Comparison of ENCODE assay signal across 21 mouse cellular contexts in genomic region chr10:95178785-95179184, GRCm38 (mm10).
DNase-seq lines count a peak whose midpoint lies in the region; ATAC-seq and TF ChIP-seq lines count a peak whose summit lies in the region.
"Had no signal": no experiment of that assay in that cellular context is flagged by ENCODE, and none has a peak within 500 bp of the region (broad histone marks: within the 10 kb centered on the region; RNA-seq: fewer than 3 reads in every experiment).

No protein-coding gene starts in this region.

- ATAC-seq in liver, postnatal 0 days = peak; percentile 45; the same call in 1 of the 2 replicates
- no peak for ATAC-seq in liver, embryonic 11.5 days (replicated peaks; ENCODE audit: low FRiP score)
- ATAC-seq in midbrain, embryonic 16.5 days = no peak
- ATAC-seq: forebrain, embryonic 15.5 days had no signal

- no peaks in the 10 kb centered on the region for H3K36me3 ChIP-seq in liver, postnatal 0 days (replicated peaks; ENCODE audit: insufficient read depth, low read length)
- no peaks in the 10 kb centered on the region for H3K36me3 ChIP-seq in liver, embryonic 11.5 days (ENCODE audit: control insufficient read depth, insufficient read depth, low read length)
- H3K36me3 ChIP-seq in megakaryocyte, embryonic 14.5 days (replicated peaks; ENCODE audit: low read length) = peaks cover 9% of the 10 kb centered on the region
- no peaks in the 10 kb centered on the region for H3K36me3 ChIP-seq in midbrain, embryonic 16.5 days (ENCODE audit: control insufficient read depth, insufficient read depth, low read length)
- H3K36me3 ChIP-seq in embryonic facial prominence, embryonic 10.5 days (replicated peaks) = no peaks in the 10 kb centered on the region
- H3K36me3 ChIP-seq: embryonic facial prominence, embryonic 13.5 days; forebrain, embryonic 15.5 days; heart, embryonic 10.5 days; hindbrain, embryonic 12.5 days; kidney, embryonic 15.5 days; limb, embryonic 13.5 days; liver, embryonic 15.5 days; neural tube, embryonic 12.5 days; stomach, embryonic 15.5 days had no signal

- no peak for DNase-seq in liver, postnatal 0 days
- no peak for DNase-seq in liver, embryonic 11.5 days (ENCODE audit: low spot score)
- DNase-seq in ovary, postnatal 10 days (ENCODE audit: low spot score) = no peak
- DNase-seq in embryonic facial prominence, embryonic 10.5 days (ENCODE audit: low spot score) = no peak
- DNase-seq: adrenal gland, adult 8-10 months; cerebellum, adult 9-10 months; heart, postnatal 10 days; lung, postnatal 10 days; thymus, postnatal 14 days had no signal

- TF ChIP-seq EP300 in liver, postnatal 0 days (IDR thresholded peaks at IDR 0.05; ENCODE audit: low read depth) = no peak

- H3K27me3 ChIP-seq in liver, postnatal 0 days (ENCODE audit: insufficient read depth, low read length) = no peaks in the 10 kb centered on the region
- H3K27me3 ChIP-seq in liver, embryonic 11.5 days (replicated peaks; ENCODE audit: control insufficient read depth, insufficient read depth, low read length) = no peaks in the 10 kb centered on the region
- no peaks in the 10 kb centered on the region for H3K27me3 ChIP-seq in megakaryocyte, embryonic 14.5 days (replicated peaks)
- H3K27me3 ChIP-seq in midbrain, embryonic 16.5 days (ENCODE audit: control insufficient read depth, insufficient read depth, low read depth, low read length) = no peaks in the 10 kb centered on the region
- peaks cover 9% of the 10 kb centered on the region; the same call in 1 of the 2 replicates for H3K27me3 ChIP-seq in embryonic facial prominence, embryonic 10.5 days (replicated peaks; ENCODE audit: low read depth, poor library complexity, severe bottlenecking)
- H3K27me3 ChIP-seq: forebrain, embryonic 15.5 days; liver, embryonic 15.5 days; neural tube, embryonic 12.5 days; stomach, embryonic 15.5 days had no signal

- TF ChIP-seq CTCF in liver, postnatal 0 days (IDR thresholded peaks at IDR 0.05; ENCODE audit: low read depth) = no peak
- TF ChIP-seq CTCF in bone marrow, adult 2 months (IDR thresholded peaks at IDR 0.05; ENCODE audit: control insufficient read depth, insufficient read depth, low read length) = no peak

- H3K4me1 ChIP-seq in liver, postnatal 0 days (ENCODE audit: insufficient read depth) = peaks cover 9% of the 10 kb centered on the region; the same call in 1 of the 2 replicates
- peaks cover 9% of the 10 kb centered on the region for H3K4me1 ChIP-seq in liver, embryonic 11.5 days (replicated peaks; ENCODE audit: control insufficient read depth, insufficient read depth, low read length)
- peaks cover 4% of the 10 kb centered on the region for H3K4me1 ChIP-seq in bone marrow, adult 2 months (ENCODE audit: control insufficient read depth, insufficient read depth, low read length)
- H3K4me1 ChIP-seq in megakaryocyte, embryonic 14.5 days = peaks cover 73% of the 10 kb centered on the region
- peaks cover 7% of the 10 kb centered on the region; the same call in 1 of the 2 replicates for H3K4me1 ChIP-seq in midbrain, embryonic 16.5 days (ENCODE audit: control insufficient read depth, insufficient read depth, low read length)
- H3K4me1 ChIP-seq in embryonic facial prominence, embryonic 10.5 days = peaks cover 36% of the 10 kb centered on the region

- TF ChIP-seq POLR2A in bone marrow, adult 2 months (IDR thresholded peaks at IDR 0.05; ENCODE audit: borderline replicate concordance, control insufficient read depth, low read depth, low read length) = no peak

- no peak overlapping the region for H3K4me2 ChIP-seq in liver, postnatal 0 days (ENCODE audit: low read depth, low read length)
- H3K4me2 ChIP-seq in liver, embryonic 11.5 days = no peak overlapping the region
- no peak overlapping the region for H3K4me2 ChIP-seq in midbrain, embryonic 16.5 days (ENCODE audit: low read length)
- H3K4me2 ChIP-seq: embryonic facial prominence, embryonic 13.5 days; forebrain, embryonic 15.5 days; hindbrain, embryonic 12.5 days; kidney, embryonic 15.5 days; limb, embryonic 13.5 days; liver, embryonic 15.5 days; neural tube, embryonic 12.5 days; stomach, embryonic 15.5 days had no signal

- H3K9me3 ChIP-seq in liver, postnatal 0 days (ENCODE audit: low read length) = no peaks in the 10 kb centered on the region
- no peaks in the 10 kb centered on the region for H3K9me3 ChIP-seq in liver, embryonic 11.5 days (ENCODE audit: control insufficient read depth, low read length)
- H3K9me3 ChIP-seq in megakaryocyte, embryonic 14.5 days = no peaks in the 10 kb centered on the region
- H3K9me3 ChIP-seq in midbrain, embryonic 16.5 days (replicated peaks; ENCODE audit: control insufficient read depth, low read length, poor library complexity, severe bottlenecking) = no peaks in the 10 kb centered on the region
- H3K9me3 ChIP-seq in embryonic facial prominence, embryonic 10.5 days = no peaks in the 10 kb centered on the region
- H3K9me3 ChIP-seq: embryonic facial prominence, embryonic 13.5 days; forebrain, embryonic 15.5 days; heart, embryonic 10.5 days; hindbrain, embryonic 12.5 days; kidney, embryonic 15.5 days; limb, embryonic 13.5 days; liver, embryonic 15.5 days; neural tube, embryonic 12.5 days; stomach, embryonic 15.5 days had no signal

- no peak overlapping the region for H3K27ac ChIP-seq in liver, postnatal 0 days (ENCODE audit: low read depth)
- H3K27ac ChIP-seq in liver, embryonic 11.5 days (ENCODE audit: low read depth, low read length) = no peak overlapping the region
- H3K27ac ChIP-seq in bone marrow, adult 2 months (ENCODE audit: control insufficient read depth, insufficient read depth, low read depth, low read length, poor library complexity) = peak overlapping the region; percentile 60
- H3K27ac ChIP-seq in midbrain, embryonic 16.5 days (ENCODE audit: low read length) = no peak overlapping the region
- H3K27ac ChIP-seq in embryonic facial prominence, embryonic 10.5 days (replicated peaks) = no peak overlapping the region
- H3K27ac ChIP-seq: embryonic facial prominence, embryonic 13.5 days; forebrain, embryonic 15.5 days; heart, embryonic 10.5 days; hindbrain, embryonic 12.5 days; kidney, embryonic 15.5 days; limb, embryonic 13.5 days; liver, embryonic 15.5 days; neural tube, embryonic 12.5 days; stomach, embryonic 15.5 days had no signal

- no peak overlapping the region for H3K4me3 ChIP-seq in liver, postnatal 0 days (ENCODE audit: low read depth, low read length)
- no peak overlapping the region for H3K4me3 ChIP-seq in liver, embryonic 11.5 days (ENCODE audit: low read depth, low read length)
- no peak overlapping the region for H3K4me3 ChIP-seq in bone marrow, adult 2 months (replicated peaks; ENCODE audit: control insufficient read depth, low read depth, low read length)
- H3K4me3 ChIP-seq in megakaryocyte, embryonic 14.5 days (replicated peaks) = peak overlapping the region; percentile 62
- H3K4me3 ChIP-seq in midbrain, embryonic 16.5 days (ENCODE audit: low read depth, low read length) = no peak overlapping the region
- H3K4me3 ChIP-seq in embryonic facial prominence, embryonic 10.5 days = no peak overlapping the region
- H3K4me3 ChIP-seq: embryonic facial prominence, embryonic 13.5 days; forebrain, embryonic 15.5 days; heart, embryonic 10.5 days; hindbrain, embryonic 12.5 days; kidney, embryonic 15.5 days; limb, embryonic 13.5 days; liver, embryonic 15.5 days; neural tube, embryonic 12.5 days; stomach, embryonic 15.5 days had no signal

- WGBS in liver, postnatal 0 days (ENCODE audit: insufficient replicate concordance) = 31% methylated on average over 4 of the region's 4 CpGs
- WGBS in liver, embryonic 11.5 days = 59% methylated on average over 4 of the region's 4 CpGs
- 12% methylated on average over 4 of the region's 4 CpGs for WGBS in bone marrow, adult 2 months
- WGBS in midbrain, embryonic 16.5 days = 83% methylated on average over 4 of the region's 4 CpGs
- 84% methylated on average over 4 of the region's 4 CpGs for WGBS in embryonic facial prominence, embryonic 10.5 days

- H3K9ac ChIP-seq in liver, postnatal 0 days (replicated peaks) = no peak overlapping the region
- H3K9ac ChIP-seq in liver, embryonic 11.5 days (ENCODE audit: low read depth, low read length) = no peak overlapping the region
- no peak overlapping the region for H3K9ac ChIP-seq in midbrain, embryonic 16.5 days (ENCODE audit: low read depth, low read length)
- H3K9ac ChIP-seq: embryonic facial prominence, embryonic 13.5 days; forebrain, embryonic 15.5 days; hindbrain, embryonic 12.5 days; kidney, embryonic 15.5 days; limb, embryonic 13.5 days; liver, embryonic 15.5 days; neural tube, embryonic 12.5 days; stomach, embryonic 15.5 days had no signal
